Mouse (Mus musculus): Measurements from ENCODE around the gene Ipo5.

DNA sequence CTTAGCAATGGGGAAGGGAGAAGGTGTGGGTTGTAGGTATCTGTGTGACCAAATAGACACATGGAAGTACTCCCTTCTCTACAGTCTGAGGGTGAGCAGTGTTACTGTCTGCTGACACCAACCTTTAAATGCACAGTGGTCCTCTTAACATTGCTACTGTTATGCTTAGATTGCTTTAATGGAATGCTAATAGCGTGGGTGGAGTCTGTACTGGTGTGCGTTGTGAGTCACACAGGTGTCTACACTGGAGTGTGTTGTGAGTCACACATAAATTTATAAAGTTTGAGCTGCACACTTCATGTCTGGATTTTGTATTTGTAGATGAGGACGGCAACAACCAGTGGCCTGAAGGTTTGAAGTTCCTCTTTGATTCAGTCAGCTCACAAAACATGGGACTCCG is 10.8 kb downstream of the Ipo5 start:
- TF ChIP-seq GATA1 (IDR thresholded peaks at IDR 0.05; ENCODE audit: borderline replicate concordance, low read length) = no peak
- TF ChIP-seq FLI1 (IDR thresholded peaks at IDR 0.05; ENCODE audit: low read length) = no peak

Data from megakaryocyte, embryonic 14.5 days (primary cell).